Mouse (Mus musculus) embryonic facial prominence, embryonic 15.5 days (tissue): ENCODE results near the gene Agap2. TPM values are rescaled to one million over a fixed set of nuclear protein-coding genes. Genes with fewer than 3 reads are reported as not detected.

ENCODE experiments used
- ATAC-seq: fragments of 200-750 bp; cut with Nextera tagmentation; 2 replicates; pipeline ENCODE4 v1.8.0; 2017; ENCODE audit warnings: low read depth, moderate TSS enrichment; ENCODE audit not compliant: insufficient number of reproducible peaks, low FRiP score, low TSS enrichment
- H3K27ac ChIP-seq: fragments of 300-500 bp; sonication (generic); replicated peaks from 2 replicates; pipeline ENCODE4 v1.5.1; 2015; ENCODE audit warnings: mild to moderate bottlenecking, inconsistent platforms
- H3K27me3 ChIP-seq: fragments of 300-500 bp; sonication (generic); 2 replicates; pipeline ENCODE4 v1.6.1; 2015; ENCODE audit warnings: inconsistent platforms
- H3K36me3 ChIP-seq: fragments of 300-500 bp; sonication (generic); 2 replicates; pipeline ENCODE4 v1.6.1; 2015; ENCODE audit warnings: mild to moderate bottlenecking, inconsistent platforms
- H3K4me1 ChIP-seq: fragments of 300-500 bp; sonication (generic); 2 replicates; pipeline ENCODE4 v1.6.1; 2015; ENCODE audit warnings: inconsistent platforms
- H3K4me2 ChIP-seq: fragments of 300-500 bp; sonication (generic); replicated peaks from 2 replicates; pipeline ENCODE4 v1.6.1; 2015; ENCODE audit warnings: mild to moderate bottlenecking, inconsistent platforms
- H3K4me3 ChIP-seq: fragments of 300-500 bp; sonication (generic); replicated peaks from 2 replicates; pipeline ENCODE4 v1.5.1; 2015; ENCODE audit warnings: mild to moderate bottlenecking, inconsistent platforms
- H3K9ac ChIP-seq: fragments of 300-500 bp; sonication (generic); 2 replicates; pipeline ENCODE4 v1.6.1; 2015; ENCODE audit warnings: inconsistent platforms
- H3K9me3 ChIP-seq: fragments of 300-500 bp; sonication (generic); replicated peaks from 2 replicates; pipeline ENCODE4 v1.6.1; 2016; ENCODE audit warnings: inconsistent platforms
- WGBS: fragments of 180-500 bp; shearing (Covaris S2); methylation state at CpG from one replicate; pipeline ENCODE4 v1.1.7; 2015; 5-methylcytosine and 5-hydroxymethylcytosine counted together
- polyA plus RNA-seq: library from polyadenylated mRNA; unstranded; fragments of >200 nt; fragmentation: Nextera tagmentation; extraction: Ambion mirVana; gene quantifications from 2 replicates; pipeline ENCODE4 v1.2.1, GENCODE M21; 2015

Gene Agap2
- polyA plus RNA-seq, 1 experiment from 2014 or later, result 0.45 TPM

GRCm38 (mm10) chr10:127091507-127092396 lies 16.7 kb downstream of the Agap2 start:
- peaks cover 61% of the 10 kb centered on the region for H3K27me3 ChIP-seq
- no peaks in the 10 kb centered on the region for H3K9me3 ChIP-seq
- 14% methylated on average over 43 of the region's 51 CpGs for WGBS
- peak overlapping the region; percentile 62 for H3K4me2 ChIP-seq
- ATAC-seq, result peak; percentile 61
- no peak overlapping the region; the same call in 1 of the 2 replicates for H3K9ac ChIP-seq
- H3K27ac ChIP-seq, result no peak overlapping the region
- peaks cover 28% of the 10 kb centered on the region for H3K4me1 ChIP-seq
- H3K4me3 ChIP-seq, result peak overlapping the region; percentile 36
- H3K36me3 ChIP-seq, result peaks cover 17% of the 10 kb centered on the region; the same call in 1 of the 2 replicates

DNA sequence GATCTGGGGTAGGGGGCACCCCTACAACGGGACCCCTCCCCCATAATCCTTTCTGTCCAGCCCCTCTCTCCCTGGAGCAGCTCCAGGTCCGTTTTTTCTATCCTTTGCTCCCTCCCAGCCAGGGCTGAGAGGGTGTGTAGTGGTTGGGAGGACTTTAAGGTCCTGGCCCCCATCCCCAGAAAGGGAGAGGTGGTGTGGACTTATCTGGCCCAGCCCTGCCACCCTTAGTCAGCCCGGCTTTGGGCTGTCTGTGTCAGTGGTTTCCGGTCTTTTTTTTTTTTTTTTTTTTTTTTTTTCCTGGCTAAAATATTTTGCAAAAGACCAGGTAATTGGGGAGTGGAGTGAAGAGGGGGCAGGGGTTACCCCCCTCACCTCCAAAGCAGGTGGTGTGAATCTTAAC lies 17.7 kb downstream of the Agap2 start:
- Histone ChIP-seq H3K9ac (no peak overlapping the region), H3K27me3 (peaks cover 51% of the 10 kb centered on the region), H3K36me3 (peaks cover 26% of the 10 kb centered on the region), H3K4me3 (no peak overlapping the region), H3K4me2 (no peak overlapping the region), H3K27ac (no peak overlapping the region), H3K9me3 (no peaks in the 10 kb centered on the region), H3K4me1 (peaks cover 28% of the 10 kb centered on the region)
- no peak for ATAC-seq
- WGBS, result 36% methylated on average over 4 of the region's 4 CpGs

GRCm38 (mm10) chr10:127094382-127094802 lies 19.3 kb downstream of the Agap2 start:
- Histone ChIP-seq H3K9me3 (no peaks in the 10 kb centered on the region), H3K4me3 (no peak overlapping the region), H3K27me3 (peaks cover 36% of the 10 kb centered on the region), H3K36me3 (peaks cover 43% of the 10 kb centered on the region), H3K4me1 (peaks cover 28% of the 10 kb centered on the region), H3K9ac (no peak overlapping the region), H3K27ac (no peak overlapping the region), H3K4me2 (no peak overlapping the region)
- WGBS, result 34% methylated on average over 7 of the region's 7 CpGs
- ATAC-seq, result no peak

- peaks cover 9% of the 10 kb centered on the region; the same call in 1 of the 2 replicates for H3K4me1 ChIP-seq
- H3K27me3 ChIP-seq, result no peaks in the 10 kb centered on the region
- 79% methylated on average over 20 of the region's 20 CpGs for WGBS
- no peak overlapping the region for H3K4me2 ChIP-seq
- H3K9ac ChIP-seq, result no peak overlapping the region
- H3K27ac ChIP-seq, result no peak overlapping the region
- peaks cover 49% of the 10 kb centered on the region for H3K36me3 ChIP-seq
- ATAC-seq, result no peak
- H3K9me3 ChIP-seq, result no peaks in the 10 kb centered on the region
- H3K4me3 ChIP-seq, result no peak overlapping the region
These were observed 23.4 kb downstream of the Agap2 start for GRCm38 (mm10) chr10:127098514-127098913.

GRCm38 (mm10) chr10:127099191-127099590 lies 24.1 kb downstream of the Agap2 start:
- Histone ChIP-seq H3K36me3 (peaks cover 49% of the 10 kb centered on the region), H3K9me3 (no peaks in the 10 kb centered on the region)

DNA sequence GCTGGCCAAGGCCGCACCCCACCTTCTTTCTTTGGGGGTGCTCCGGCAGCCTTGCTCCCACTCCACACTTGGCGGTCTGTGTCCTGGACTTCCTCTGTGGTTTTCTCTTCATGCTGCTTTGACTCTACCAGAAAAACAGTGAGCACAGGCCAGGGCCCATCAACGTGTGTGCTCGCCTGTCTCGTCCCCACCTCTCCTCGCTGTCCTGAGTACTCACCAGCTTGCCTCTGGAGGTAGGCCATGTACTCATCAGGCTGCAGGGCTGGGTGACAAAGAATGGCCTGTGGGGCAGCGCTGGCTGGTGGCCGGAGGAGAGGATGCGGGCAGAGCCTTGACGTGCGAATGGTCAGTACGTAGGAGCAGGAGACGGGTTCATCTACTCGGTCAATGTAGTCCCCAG lies 24.8 kb downstream of the Agap2 start:
- Histone ChIP-seq H3K4me1 (peaks cover under 1% of the 10 kb centered on the region; the same call in 1 of the 2 replicates), H3K4me3 (no peak overlapping the region), H3K9ac (no peak overlapping the region), H3K4me2 (no peak overlapping the region), H3K27me3 (no peaks in the 10 kb centered on the region), H3K36me3 (peaks cover 49% of the 10 kb centered on the region), H3K27ac (no peak overlapping the region), H3K9me3 (no peaks in the 10 kb centered on the region)
- no peak for ATAC-seq
- WGBS, result 92% methylated on average over 15 of the region's 15 CpGs

More at GRCm38 (mm10) chr10:127099191-127099590, 24.1 kb downstream of the Agap2 start:
- H3K4me1 ChIP-seq, result peaks cover 6% of the 10 kb centered on the region; the same call in 1 of the 2 replicates
- H3K9ac ChIP-seq, result no peak overlapping the region
- no peak overlapping the region for H3K27ac ChIP-seq
- H3K4me3 ChIP-seq, result no peak overlapping the region
- H3K27me3 ChIP-seq, result no peaks in the 10 kb centered on the region
- no peak overlapping the region for H3K4me2 ChIP-seq
- WGBS, result 88% methylated on average over 10 of the region's 10 CpGs
- ATAC-seq, result no peak

GRCm38 (mm10) chr10:127100414-127100813 lies 25.3 kb downstream of the Agap2 start:
- ATAC-seq, result no peak
- no peaks in the 10 kb centered on the region for H3K9me3 ChIP-seq
- H3K27ac ChIP-seq, result no peak overlapping the region
- no peak overlapping the region for H3K9ac ChIP-seq
- no peak overlapping the region for H3K4me3 ChIP-seq
- H3K4me1 ChIP-seq, result no peaks in the 10 kb centered on the region
- peaks cover 50% of the 10 kb centered on the region for H3K36me3 ChIP-seq
- no peak overlapping the region for H3K4me2 ChIP-seq
- WGBS, result 84% methylated on average over 8 of the region's 8 CpGs
- no peaks in the 10 kb centered on the region for H3K27me3 ChIP-seq

- Histone ChIP-seq H3K9ac (no peak overlapping the region), H3K4me3 (no peak overlapping the region), H3K36me3 (peaks cover 46% of the 10 kb centered on the region), H3K4me2 (no peak overlapping the region), H3K27me3 (no peaks in the 10 kb centered on the region), H3K9me3 (no peaks in the 10 kb centered on the region), H3K27ac (no peak overlapping the region), H3K4me1 (no peaks in the 10 kb centered on the region)
- ATAC-seq, result no peak
- 82% methylated on average over 6 of the region's 6 CpGs for WGBS
These were observed 26.1 kb downstream of the Agap2 start for GRCm38 (mm10) chr10:127101151-127101550.

DNA sequence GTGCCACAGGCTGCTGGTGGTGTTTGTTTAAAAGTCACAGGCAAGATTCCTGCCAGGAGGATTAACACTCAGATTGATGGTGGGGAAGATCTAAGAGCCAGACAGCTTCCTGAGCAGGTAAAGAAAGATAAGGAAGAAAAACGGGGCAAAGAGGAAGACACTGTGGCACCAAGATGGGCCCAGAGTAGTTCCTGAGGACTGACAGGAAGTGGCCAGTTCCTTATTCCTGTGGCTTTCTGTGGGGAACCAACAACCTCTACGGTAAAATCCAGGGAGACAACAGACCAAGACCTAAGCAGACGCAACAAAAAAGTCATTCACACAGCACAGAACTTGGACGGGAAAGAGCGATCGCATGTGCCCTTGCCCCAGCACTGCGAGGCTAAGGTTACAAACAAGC lies 28.5 kb downstream of the Agap2 start:
- ATAC-seq, result no peak
- H3K27me3 ChIP-seq, result no peaks in the 10 kb centered on the region
- no peak overlapping the region for H3K4me2 ChIP-seq
- no peak overlapping the region for H3K4me3 ChIP-seq
- H3K9ac ChIP-seq, result no peak overlapping the region
- H3K9me3 ChIP-seq, result no peaks in the 10 kb centered on the region
- H3K4me1 ChIP-seq, result no peaks in the 10 kb centered on the region
- WGBS, result 77% methylated on average over 7 of the region's 7 CpGs
- peaks cover 37% of the 10 kb centered on the region for H3K36me3 ChIP-seq
- H3K27ac ChIP-seq, result no peak overlapping the region

DNA sequence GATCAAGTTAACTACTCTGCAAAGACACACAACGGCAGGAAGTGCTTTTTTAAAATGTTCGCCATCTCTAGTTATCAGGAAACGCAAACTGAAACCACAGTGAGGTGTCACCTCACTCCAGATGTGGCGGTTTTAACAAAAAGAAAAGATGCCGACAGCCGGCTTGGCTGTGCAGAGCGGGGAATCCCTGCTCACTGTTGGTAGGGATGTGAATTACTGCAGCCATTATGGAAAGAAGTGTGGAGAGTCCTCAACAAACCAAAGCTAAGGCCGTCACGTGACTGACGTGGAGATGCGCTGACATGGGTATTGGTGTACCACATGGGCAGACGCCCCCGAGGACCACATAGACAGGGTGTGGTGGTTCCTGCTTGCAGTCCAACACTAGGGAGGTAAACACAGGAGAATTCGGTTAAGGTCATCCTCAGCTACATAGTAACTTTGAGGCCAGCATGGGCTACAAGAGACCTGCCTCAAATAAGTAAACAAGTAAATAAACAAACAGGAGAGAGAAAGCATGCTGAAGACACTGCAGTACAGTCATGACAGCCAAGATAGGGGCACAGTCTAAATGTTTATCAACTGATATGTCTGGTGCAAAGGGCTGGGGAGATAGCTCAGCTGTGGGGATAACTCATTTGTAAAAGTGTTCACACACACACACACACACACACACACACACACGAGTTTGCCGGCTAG lies 32.6 kb downstream of the Agap2 start:
- Histone ChIP-seq H3K9ac (no peak overlapping the region), H3K27ac (no peak overlapping the region), H3K4me2 (no peak overlapping the region), H3K9me3 (no peaks in the 10 kb centered on the region), H3K27me3 (no peaks in the 10 kb centered on the region), H3K4me3 (no peak overlapping the region), H3K4me1 (no peaks in the 10 kb centered on the region), H3K36me3 (peaks cover 37% of the 10 kb centered on the region; the same call in 1 of the 2 replicates)
- 81% methylated on average over 16 of the region's 16 CpGs for whole genome bisulfite sequencing
- no peak for ATAC-seq

DNA sequence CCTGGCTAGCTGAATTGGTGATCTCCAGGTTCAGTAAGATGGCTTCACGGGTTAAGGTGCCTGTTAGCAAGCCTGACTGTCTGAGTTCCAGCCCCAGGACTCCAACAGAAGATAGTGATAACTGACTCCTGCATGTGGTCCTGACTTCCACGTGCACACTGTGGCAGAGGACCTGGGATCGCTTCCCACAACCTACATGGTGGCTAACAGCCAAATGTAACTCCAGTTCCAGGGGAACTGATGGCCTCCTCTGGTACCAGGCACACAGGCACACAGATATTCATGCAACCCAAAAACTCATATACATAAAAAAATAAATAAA lies 33.1 kb downstream of the Agap2 start:
- WGBS, result 67% methylated on average over 3 of the region's 3 CpGs
- Histone ChIP-seq H3K4me3 (no peak overlapping the region), H3K9me3 (no peaks in the 10 kb centered on the region), H3K4me2 (no peak overlapping the region), H3K9ac (no peak overlapping the region), H3K4me1 (no peaks in the 10 kb centered on the region), H3K27ac (no peak overlapping the region), H3K27me3 (no peaks in the 10 kb centered on the region), H3K36me3 (peaks cover 42% of the 10 kb centered on the region; the same call in 1 of the 2 replicates)
- ATAC-seq, result no peak
